10 mouse cellular contexts compared by ENCODE assay signal in the genomic region with DNA sequence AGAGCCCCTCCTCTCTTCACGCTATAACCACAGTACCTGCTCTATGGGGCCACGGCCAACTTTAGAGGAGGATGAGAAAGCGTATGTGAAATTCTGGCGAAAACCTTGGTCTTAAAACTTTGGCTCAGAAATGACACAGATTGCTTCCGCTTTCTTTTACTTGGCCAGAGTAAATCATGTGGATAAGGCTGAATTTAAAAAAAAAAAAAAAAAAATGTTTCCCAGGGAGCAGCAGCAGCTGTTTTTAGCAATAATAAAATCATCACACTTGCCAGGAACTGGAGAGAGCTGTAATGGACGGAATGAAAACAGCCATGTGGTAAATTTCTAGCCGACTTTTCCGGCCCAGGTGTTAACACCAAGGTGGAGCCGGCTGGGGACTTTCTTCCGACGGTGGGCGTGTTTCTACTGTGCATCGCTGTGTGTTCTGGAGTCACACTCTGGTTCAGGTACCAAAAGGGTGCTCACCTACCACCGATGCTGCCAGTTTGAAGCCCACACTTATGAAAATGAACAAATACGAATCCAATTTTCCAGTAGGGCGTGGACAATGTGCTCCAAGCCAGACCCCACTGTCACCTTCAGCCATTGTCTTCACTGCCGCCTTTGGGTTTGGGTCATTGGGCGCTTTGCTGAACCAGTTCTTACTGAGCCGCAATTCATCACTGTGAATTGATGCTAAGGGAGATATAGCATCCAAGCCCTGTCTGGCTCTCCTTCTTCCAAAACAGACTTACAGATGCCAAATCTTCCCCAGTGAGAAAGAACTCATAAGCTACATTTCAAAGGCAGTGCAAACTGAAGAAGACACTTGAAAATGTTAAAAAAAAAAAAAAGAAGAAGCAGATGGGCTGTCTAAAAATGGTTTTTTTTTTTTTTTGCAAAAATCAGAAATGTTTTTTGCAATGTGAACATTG.
A peak's percentile ranks its signal among the peaks of the same experiment; 100 is the strongest.
DNase-seq lines count a peak whose midpoint lies in the region; ATAC-seq and TF ChIP-seq lines count a peak whose summit lies in the region.
"Had no signal": no experiment of that assay in that cellular context is flagged by ENCODE, and none has a peak within 500 bp of the region (broad histone marks: within the 10 kb centered on the region; RNA-seq: fewer than 3 reads in every experiment).

No protein-coding gene starts in this region.

- TF ChIP-seq CTCF in liver, adult 2 months (IDR thresholded peaks at IDR 0.05; ENCODE audit: low read depth, low read length): no peak

- H3K36me3 ChIP-seq in heart, embryonic 11.5 days (ENCODE audit: control insufficient read depth, insufficient read depth, low read length): no peaks in the 10 kb centered on the region
- H3K36me3 ChIP-seq in liver, adult 2 months (ENCODE audit: control insufficient read depth, insufficient read depth, low read length): no peaks in the 10 kb centered on the region
- H3K36me3 ChIP-seq in liver, embryonic 11.5 days (ENCODE audit: control insufficient read depth, insufficient read depth, low read length): no peaks in the 10 kb centered on the region
- H3K36me3 ChIP-seq in myocyte (ENCODE audit: control insufficient read depth, insufficient read depth): no peaks in the 10 kb centered on the region
- H3K36me3 ChIP-seq: heart, embryonic 13.5 days had no signal

- H3K4me2 ChIP-seq in heart, embryonic 11.5 days: no peak overlapping the region
- no peak overlapping the region for H3K4me2 ChIP-seq in liver, embryonic 11.5 days
- peak overlapping the region; percentile 35 for H3K4me2 ChIP-seq in myocyte (ENCODE audit: low read depth)
- H3K4me2 ChIP-seq: heart, embryonic 13.5 days; midbrain, embryonic 11.5 days had no signal

- no peak for ATAC-seq in heart, embryonic 11.5 days (replicated peaks; ENCODE audit: insufficient number of reproducible peaks, low FRiP score, low TSS enrichment)
- no peak for ATAC-seq in liver, embryonic 11.5 days (replicated peaks; ENCODE audit: low FRiP score)

- no peak for TF ChIP-seq POLR2A in liver, adult 2 months (IDR thresholded peaks at IDR 0.05; ENCODE audit: extremely low read depth, insufficient read depth, low read length)
- TF ChIP-seq POLR2A in myocyte (IDR thresholded peaks at IDR 0.05; ENCODE audit: insufficient read length, low read depth): no peak

- no peak overlapping the region for H3ac ChIP-seq in myocyte (ENCODE audit: control insufficient read depth, insufficient read length)

- H3K27ac ChIP-seq in heart, embryonic 11.5 days (ENCODE audit: low read depth, low read length): no peak overlapping the region
- no peak overlapping the region for H3K27ac ChIP-seq in liver, adult 2 months (replicated peaks; ENCODE audit: insufficient read depth, low read depth, low read length)
- H3K27ac ChIP-seq in liver, embryonic 11.5 days (ENCODE audit: low read depth, low read length): no peak overlapping the region
- H3K27ac ChIP-seq: heart, embryonic 13.5 days had no signal

- no peak overlapping the region for H3K9ac ChIP-seq in heart, embryonic 11.5 days (ENCODE audit: low read depth, low read length)
- no peak overlapping the region for H3K9ac ChIP-seq in liver, adult 2 months (ENCODE audit: low read depth, low read length)
- no peak overlapping the region for H3K9ac ChIP-seq in liver, embryonic 11.5 days (ENCODE audit: low read depth, low read length)
- H3K9ac ChIP-seq: heart, embryonic 13.5 days had no signal

- no peaks in the 10 kb centered on the region for H3K27me3 ChIP-seq in heart, embryonic 11.5 days (ENCODE audit: control insufficient read depth, insufficient read depth, low read length)
- H3K27me3 ChIP-seq in liver, adult 2 months (ENCODE audit: control insufficient read depth, insufficient read depth, low read length): no peaks in the 10 kb centered on the region
- H3K27me3 ChIP-seq in liver, embryonic 11.5 days (replicated peaks; ENCODE audit: control insufficient read depth, insufficient read depth, low read length): no peaks in the 10 kb centered on the region
- no peaks in the 10 kb centered on the region for H3K27me3 ChIP-seq in myocyte (ENCODE audit: control insufficient read depth, insufficient read depth, insufficient read length)
- H3K27me3 ChIP-seq: heart, embryonic 13.5 days had no signal

- H3K4me1 ChIP-seq in heart, embryonic 11.5 days (ENCODE audit: control insufficient read depth, insufficient read depth, low read length): no peaks in the 10 kb centered on the region
- no peaks in the 10 kb centered on the region for H3K4me1 ChIP-seq in liver, adult 2 months (ENCODE audit: control insufficient read depth, insufficient read depth, low read length)
- no peaks in the 10 kb centered on the region for H3K4me1 ChIP-seq in liver, embryonic 11.5 days (replicated peaks; ENCODE audit: control insufficient read depth, insufficient read depth, low read length)
- H3K4me1 ChIP-seq: heart, embryonic 13.5 days had no signal

- no peaks in the 10 kb centered on the region for H3K9me3 ChIP-seq in heart, embryonic 11.5 days (replicated peaks; ENCODE audit: control insufficient read depth, low read length)
- H3K9me3 ChIP-seq in liver, embryonic 11.5 days (ENCODE audit: control insufficient read depth, low read length): no peaks in the 10 kb centered on the region
- H3K9me3 ChIP-seq: heart, embryonic 13.5 days had no signal

- H3K79me2 ChIP-seq in liver, adult 2 months (ENCODE audit: control insufficient read depth, insufficient read depth, low read length): no peaks in the 10 kb centered on the region
- no peaks in the 10 kb centered on the region for H3K79me2 ChIP-seq in myocyte (ENCODE audit: control insufficient read depth, insufficient read depth)

- peak; percentile 16 to 35 for DNase-seq in heart, adult 18-20 months
- peak; percentile 6 for DNase-seq in liver, adult 2 months (ENCODE audit: extremely low read depth, low read depth, low spot score)
- DNase-seq in liver, embryonic 11.5 days (ENCODE audit: low spot score): no peak
- DNase-seq in heart, postnatal 10 days: peak; percentile 25 to 30
- DNase-seq in retina, embryonic 14.5 days (ENCODE audit: low spot score): no peak
- DNase-seq in urinary bladder, postnatal 4 days (ENCODE audit: low spot score in 2 of 2): no peak

- intact Hi-C loops in heart, postnatal 10 days (cut with DNase I): no loop called here

- H3K4me3 ChIP-seq in heart, embryonic 11.5 days (ENCODE audit: low read depth, low read length): no peak overlapping the region
- H3K4me3 ChIP-seq in liver, adult 2 months (ENCODE audit: insufficient read depth, low read depth, low read length): no peak overlapping the region
- no peak overlapping the region for H3K4me3 ChIP-seq in liver, embryonic 11.5 days (ENCODE audit: low read depth, low read length)
- H3K4me3 ChIP-seq in myocyte: no peak overlapping the region
- H3K4me3 ChIP-seq: heart, embryonic 13.5 days had no signal

- 82% methylated on average over 19 of the region's 19 CpGs for WGBS in heart, embryonic 11.5 days (ENCODE audit: insufficient replicate concordance)
- 85% methylated on average over 19 of the region's 19 CpGs for WGBS in liver, adult 2 months
- WGBS in liver, embryonic 11.5 days: 83% methylated on average over 19 of the region's 19 CpGs

TF ChIP-seq in myocyte, 11 proteins besides CTCF, POLR2A, EP300 and RAD21:
- TF ChIP-seq POLR2AphosphoS2 (IDR thresholded peaks at IDR 0.05; ENCODE audit: insufficient read length, low read depth) (no peak), TCF3 (IDR thresholded peaks at IDR 0.05; ENCODE audit: insufficient read length, low read depth) (no peak), SRF (IDR thresholded peaks at IDR 0.05; ENCODE audit: control insufficient read depth, insufficient read length, low read depth) (no peak), MYOD1 (IDR thresholded peaks at IDR 0.05; ENCODE audit: control insufficient read depth in 1 of 3, insufficient read length in 2 of 3, low read depth in 2 of 3) (no peak), USF1 (IDR thresholded peaks at IDR 0.05; ENCODE audit: low read depth) (no peak), CEBPB (IDR thresholded peaks at IDR 0.05; ENCODE audit: insufficient read depth, poor library complexity, severe bottlenecking) (no peak)

Comparison
In these comparisons a context has a peak if more than half of its experiments do, and no peak if none do; other contexts are left out.
1. DNase-seq: peak in heart, adult 18-20 months (2 of 2), liver, adult 2 months (single experiment) and heart, postnatal 10 days (2 of 2); none in liver, embryonic 11.5 days (single experiment), retina, embryonic 14.5 days (single experiment) and urinary bladder, postnatal 4 days (0 of 2).